Mouse (Mus musculus): Measurements from ENCODE around the gene AI182371. TPM values are rescaled to one million over a fixed set of nuclear protein-coding genes. Genes with fewer than 3 reads are reported as not detected.
A peak's percentile ranks its signal among the peaks of the same experiment; 100 is the strongest.

Gene AI182371
- 0.39 and 0.62 TPM in 2 replicates for polyA plus RNA-seq (2012; rRNA removed)

DNA sequence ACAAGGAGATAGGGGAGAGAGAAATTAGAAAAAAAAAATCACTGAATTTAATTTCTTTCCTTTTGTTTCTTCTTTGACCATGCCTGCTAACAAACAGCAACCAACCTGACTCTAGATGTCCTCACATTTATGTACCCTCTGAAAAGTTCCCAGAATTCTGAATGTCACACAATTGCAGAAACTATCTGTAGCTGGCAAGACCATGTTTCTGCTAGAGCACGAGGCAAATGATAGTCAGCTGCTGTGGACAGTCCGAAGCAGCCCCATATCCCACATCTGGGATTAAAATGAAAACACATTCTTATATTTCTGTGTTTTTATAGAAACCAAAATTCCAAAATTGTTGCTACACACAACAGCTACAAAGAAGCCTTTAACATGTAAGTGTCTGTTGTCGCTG, at the start of gene AI182371:
Gene AI182371 (minus strand): TSS at position 101 of the 400 bp plus-strand sequence.
- TF ChIP-seq POLR2A (IDR thresholded peaks at IDR 0.05; ENCODE audit: control insufficient read depth, extremely low read depth, insufficient read depth, low read length, poor library complexity) = no peak
- no peak for TF ChIP-seq CTCF (IDR thresholded peaks at IDR 0.05; ENCODE audit: borderline replicate concordance, control insufficient read depth, extremely low read depth, insufficient read depth, low read length, poor library complexity)
- H3K27me3 ChIP-seq (ENCODE audit: control insufficient read depth, insufficient read depth, low read length) = no peaks in the 10 kb centered on the region
- H3K4me3 ChIP-seq (ENCODE audit: control insufficient read depth, insufficient read depth, low read length) = no peak within 1 kb of the TSS
- H3K27ac ChIP-seq (ENCODE audit: control insufficient read depth, insufficient read depth, low read length) = no peak within 1 kb of the TSS
- 98% methylated on average over 3 of the region's 3 CpGs for whole genome bisulfite sequencing
- no peak for DNase-seq
- no peaks in the 10 kb centered on the region for H3K36me3 ChIP-seq (ENCODE audit: control insufficient read depth, insufficient read depth, low read length)
- H3K4me1 ChIP-seq (replicated peaks; ENCODE audit: control insufficient read depth, insufficient read depth, low read length) = no peaks in the 10 kb centered on the region

DNA sequence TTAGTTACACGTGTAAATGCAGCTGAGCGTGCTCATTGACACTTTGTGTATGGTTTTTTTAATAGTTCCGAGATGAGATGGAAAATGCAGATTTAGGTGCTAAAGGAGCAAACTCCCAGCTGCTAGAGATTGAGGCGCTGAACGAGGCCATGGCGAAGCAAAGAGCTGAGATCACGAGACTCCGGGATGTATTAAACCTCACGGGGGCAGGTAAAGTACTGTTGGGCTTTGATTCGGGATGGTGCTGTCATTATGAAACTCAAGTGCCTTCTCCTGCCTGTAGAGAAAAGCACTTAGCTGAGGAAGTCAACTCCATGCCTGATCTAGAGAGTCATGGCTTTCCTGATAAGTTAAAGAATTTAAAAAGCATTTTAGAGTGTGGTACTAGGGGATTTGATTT, 47.5 kb upstream of the AI182371 start:
- TF ChIP-seq POLR2A (IDR thresholded peaks at IDR 0.05; ENCODE audit: control insufficient read depth, extremely low read depth, insufficient read depth, low read length, poor library complexity) = no peak
- H3K27me3 ChIP-seq (ENCODE audit: control insufficient read depth, insufficient read depth, low read length) = no peaks in the 10 kb centered on the region
- H3K36me3 ChIP-seq (ENCODE audit: control insufficient read depth, insufficient read depth, low read length) = peaks cover 90% of the 10 kb centered on the region
- DNase-seq = no peak
- 94% methylated on average over 10 of the region's 10 CpGs for WGBS
- no peaks in the 10 kb centered on the region for H3K4me1 ChIP-seq (replicated peaks; ENCODE audit: control insufficient read depth, insufficient read depth, low read length)
- H3K27ac ChIP-seq (ENCODE audit: control insufficient read depth, insufficient read depth, low read length) = no peak overlapping the region
- no peak overlapping the region for H3K4me3 ChIP-seq (ENCODE audit: control insufficient read depth, insufficient read depth, low read length)

DNA sequence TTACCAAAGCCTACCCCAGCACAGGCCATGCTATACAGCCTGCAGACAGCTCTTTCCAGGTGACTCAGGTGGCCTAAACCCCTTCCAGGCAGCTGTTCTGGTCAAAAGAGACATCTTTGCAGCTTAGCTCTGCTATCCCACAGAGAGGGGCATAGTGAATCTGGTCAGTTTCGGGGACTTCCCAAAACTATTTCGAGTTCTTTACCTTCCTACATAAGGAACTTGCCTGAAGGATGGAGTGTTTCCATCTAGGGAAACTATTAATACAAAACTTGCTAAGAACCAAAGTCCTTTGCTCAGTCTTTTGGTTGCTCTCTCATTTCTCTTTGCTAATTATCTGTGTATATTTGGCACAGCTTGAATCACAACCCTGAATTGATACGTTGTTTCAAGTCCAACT, 40.3 kb upstream of the AI182371 start:
- no peak overlapping the region for H3K27ac ChIP-seq (ENCODE audit: control insufficient read depth, insufficient read depth, low read length)
- TF ChIP-seq POLR2A (IDR thresholded peaks at IDR 0.05; ENCODE audit: control insufficient read depth, extremely low read depth, insufficient read depth, low read length, poor library complexity) = no peak
- TF ChIP-seq CTCF (IDR thresholded peaks at IDR 0.05; ENCODE audit: borderline replicate concordance, control insufficient read depth, extremely low read depth, insufficient read depth, low read length, poor library complexity) = no peak
- H3K4me1 ChIP-seq (replicated peaks; ENCODE audit: control insufficient read depth, insufficient read depth, low read length) = no peaks in the 10 kb centered on the region
- peaks cover 93% of the 10 kb centered on the region for H3K36me3 ChIP-seq (ENCODE audit: control insufficient read depth, insufficient read depth, low read length)
- H3K27me3 ChIP-seq (ENCODE audit: control insufficient read depth, insufficient read depth, low read length) = no peaks in the 10 kb centered on the region
- WGBS = 95% methylated on average over 3 of the region's 3 CpGs
- DNase-seq = no peak
- no peak overlapping the region for H3K4me3 ChIP-seq (ENCODE audit: control insufficient read depth, insufficient read depth, low read length)

DNA sequence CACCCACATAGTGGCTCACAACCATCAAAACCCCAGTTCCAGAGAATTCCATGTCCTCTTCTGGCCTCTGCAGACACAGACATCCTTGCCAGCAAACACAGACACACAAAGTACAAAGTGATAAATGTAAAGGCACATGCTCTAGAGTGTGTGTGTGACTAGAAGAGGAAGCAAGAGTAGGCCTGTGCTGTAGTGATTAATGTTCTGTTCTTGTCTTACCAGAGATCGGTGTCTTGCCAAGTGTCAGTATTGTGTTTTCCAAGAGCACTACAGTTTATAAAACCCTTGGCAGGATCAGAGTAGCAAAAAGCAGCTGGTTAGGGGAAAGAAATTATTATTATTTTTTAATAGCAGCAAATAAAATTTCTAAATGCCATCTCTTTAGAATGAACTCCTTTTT, 37.2 kb upstream of the AI182371 start:
- TF ChIP-seq POLR2A (IDR thresholded peaks at IDR 0.05; ENCODE audit: control insufficient read depth, extremely low read depth, insufficient read depth, low read length, poor library complexity) (no peak), CTCF (IDR thresholded peaks at IDR 0.05; ENCODE audit: borderline replicate concordance, control insufficient read depth, extremely low read depth, insufficient read depth, low read length, poor library complexity) (no peak)
- H3K4me3 ChIP-seq (ENCODE audit: control insufficient read depth, insufficient read depth, low read length) = no peak overlapping the region
- WGBS = 88% methylated on average over 1 of the region's 1 CpGs
- H3K27me3 ChIP-seq (ENCODE audit: control insufficient read depth, insufficient read depth, low read length) = no peaks in the 10 kb centered on the region
- peaks cover 79% of the 10 kb centered on the region for H3K36me3 ChIP-seq (ENCODE audit: control insufficient read depth, insufficient read depth, low read length)
- no peaks in the 10 kb centered on the region for H3K4me1 ChIP-seq (replicated peaks; ENCODE audit: control insufficient read depth, insufficient read depth, low read length)
- DNase-seq = no peak
- H3K27ac ChIP-seq (ENCODE audit: control insufficient read depth, insufficient read depth, low read length) = no peak overlapping the region

DNA sequence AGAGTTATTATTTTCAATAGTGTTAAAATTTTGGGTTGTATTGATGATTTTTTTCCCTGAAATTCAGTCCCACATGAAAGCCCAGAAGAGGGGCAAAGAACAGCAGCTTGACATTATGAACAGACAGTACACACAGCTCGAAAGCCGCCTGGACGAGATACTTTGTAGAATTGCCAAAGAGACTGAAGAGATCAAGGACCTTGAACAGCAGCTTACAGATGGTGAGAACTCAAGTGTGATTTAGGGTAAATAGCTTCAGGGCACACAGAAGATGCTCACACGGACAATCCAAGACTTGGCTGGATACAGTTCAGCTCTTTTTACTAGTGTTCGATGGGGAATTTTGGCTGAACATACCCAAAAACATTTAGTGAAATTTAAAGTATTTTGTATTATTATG, 32.5 kb upstream of the AI182371 start:
- DNase-seq = no peak
- H3K36me3 ChIP-seq (ENCODE audit: control insufficient read depth, insufficient read depth, low read length) = peaks cover 44% of the 10 kb centered on the region
- H3K4me1 ChIP-seq (replicated peaks; ENCODE audit: control insufficient read depth, insufficient read depth, low read length) = peaks cover 2% of the 10 kb centered on the region; the same call in 1 of the 2 replicates
- no peak overlapping the region for H3K27ac ChIP-seq (ENCODE audit: control insufficient read depth, insufficient read depth, low read length)
- no peak overlapping the region for H3K4me3 ChIP-seq (ENCODE audit: control insufficient read depth, insufficient read depth, low read length)
- TF ChIP-seq CTCF (IDR thresholded peaks at IDR 0.05; ENCODE audit: borderline replicate concordance, control insufficient read depth, extremely low read depth, insufficient read depth, low read length, poor library complexity) = no peak
- TF ChIP-seq POLR2A (IDR thresholded peaks at IDR 0.05; ENCODE audit: control insufficient read depth, extremely low read depth, insufficient read depth, low read length, poor library complexity) = no peak
- WGBS = 93% methylated on average over 5 of the region's 5 CpGs
- no peaks in the 10 kb centered on the region for H3K27me3 ChIP-seq (ENCODE audit: control insufficient read depth, insufficient read depth, low read length)

DNA sequence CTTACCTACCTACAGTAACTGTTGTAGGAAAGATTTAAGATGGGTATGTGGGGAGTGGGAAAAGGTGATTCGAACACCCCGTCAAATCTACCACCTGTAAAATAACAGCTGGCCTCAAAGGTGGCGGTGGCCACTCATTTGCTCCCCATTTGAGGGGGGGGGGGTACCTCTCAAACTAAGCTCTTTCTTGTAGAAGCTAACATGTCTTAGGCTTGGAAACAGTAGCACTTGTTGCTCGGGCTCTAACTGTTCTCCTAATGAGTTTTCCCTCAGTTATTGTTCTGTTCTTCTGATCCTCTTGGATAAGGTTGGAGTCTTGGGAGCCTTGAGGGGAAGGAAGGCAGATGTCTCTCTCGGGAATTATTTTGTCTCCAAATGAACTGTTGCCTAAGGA, 31.3 kb upstream of the AI182371 start:
- no peak for DNase-seq
- peaks cover 41% of the 10 kb centered on the region for H3K36me3 ChIP-seq (ENCODE audit: control insufficient read depth, insufficient read depth, low read length)
- 4% methylated on average over 5 of the region's 5 CpGs for WGBS

More for the DNA sequence above, 31.3 kb upstream of the AI182371 start:
- peaks cover 2% of the 10 kb centered on the region; the same call in 1 of the 2 replicates for H3K4me1 ChIP-seq (replicated peaks; ENCODE audit: control insufficient read depth, insufficient read depth, low read length)
- H3K27ac ChIP-seq (ENCODE audit: control insufficient read depth, insufficient read depth, low read length) = peak overlapping the region; percentile 91
- H3K4me3 ChIP-seq (ENCODE audit: control insufficient read depth, insufficient read depth, low read length) = peak overlapping the region; percentile 59
- TF ChIP-seq POLR2A (IDR thresholded peaks at IDR 0.05; ENCODE audit: control insufficient read depth, extremely low read depth, insufficient read depth, low read length, poor library complexity) (no peak), CTCF (IDR thresholded peaks at IDR 0.05; ENCODE audit: borderline replicate concordance, control insufficient read depth, extremely low read depth, insufficient read depth, low read length, poor library complexity) (no peak)
- H3K27me3 ChIP-seq (ENCODE audit: control insufficient read depth, insufficient read depth, low read length) = no peaks in the 10 kb centered on the region

Data from thymus, adult 2 months (tissue).